Mouse (Mus musculus): ENCODE measurements around the gene Actrt2. TPM values are rescaled to one million over a fixed set of nuclear protein-coding genes. Genes with fewer than 3 reads are reported as not detected.

Actrt2 gene
- polyA plus RNA-seq, 1 experiment from 2014 or later: not detected

GRCm38 (mm10) chr4:154702186-154702585 lies 34.5 kb upstream of the Actrt2 start:
- H3K4me3 ChIP-seq: no peak overlapping the region
- peaks cover 27% of the 10 kb centered on the region; the same call in 1 of the 2 replicates for H3K27me3 ChIP-seq (replicated peaks)
- no peak overlapping the region for H3K4me2 ChIP-seq
- H3K27ac ChIP-seq (replicated peaks): no peak overlapping the region
- 45% methylated on average over 6 of the region's 6 CpGs for WGBS
- no peaks in the 10 kb centered on the region for H3K9me3 ChIP-seq
- ATAC-seq (ENCODE audit: extremely low read depth, insufficient number of reproducible peaks, low FRiP score, low TSS enrichment): no peak
- peaks cover 30% of the 10 kb centered on the region for H3K4me1 ChIP-seq
- no peak overlapping the region for H3K9ac ChIP-seq
- no peaks in the 10 kb centered on the region for H3K36me3 ChIP-seq

- Histone ChIP-seq H3K4me1 (peaks cover 40% of the 10 kb centered on the region), H3K9ac (0 out of 2 replicates have a peak overlapping the region, but pooled peaks have one; percentile 29), H3K4me2 (peak overlapping the region; percentile 29), H3K4me3 (no peak overlapping the region), H3K27me3 (replicated peaks) (peaks cover 17% of the 10 kb centered on the region; the same call in 1 of the 2 replicates), H3K27ac (replicated peaks) (peak overlapping the region; percentile 46; the same call in 1 of the 2 replicates), H3K9me3 (no peaks in the 10 kb centered on the region), H3K36me3 (no peaks in the 10 kb centered on the region)
- ATAC-seq (ENCODE audit: extremely low read depth, insufficient number of reproducible peaks, low FRiP score, low TSS enrichment): no peak; the same call in 1 of the 2 replicates
- 55% methylated on average over 13 of the region's 13 CpGs for WGBS
Measured at GRCm38 (mm10) chr4:154700921-154701412, 33.3 kb upstream of the Actrt2 start.

GRCm38 (mm10) chr4:154700436-154700835 lies 32.8 kb upstream of the Actrt2 start:
- H3K36me3 ChIP-seq: no peaks in the 10 kb centered on the region
- H3K27me3 ChIP-seq (replicated peaks): peaks cover 13% of the 10 kb centered on the region; the same call in 1 of the 2 replicates
- H3K4me3 ChIP-seq: no peak overlapping the region
- no peak for ATAC-seq (ENCODE audit: extremely low read depth, insufficient number of reproducible peaks, low FRiP score, low TSS enrichment)
- WGBS: 80% methylated on average over 6 of the region's 6 CpGs
- H3K4me1 ChIP-seq: peaks cover 41% of the 10 kb centered on the region
- H3K9ac ChIP-seq: no peak overlapping the region
- H3K4me2 ChIP-seq: no peak overlapping the region
- H3K9me3 ChIP-seq: no peaks in the 10 kb centered on the region
- H3K27ac ChIP-seq (replicated peaks): 0 out of 2 replicates have a peak overlapping the region, but pooled peaks have one; percentile 46

- 55% methylated on average over 8 of the region's 8 CpGs for WGBS
- peaks cover 9% of the 10 kb centered on the region; the same call in 1 of the 2 replicates for H3K27me3 ChIP-seq (replicated peaks)
Measured at GRCm38 (mm10) chr4:154699236-154699635, 31.6 kb upstream of the Actrt2 start.

GRCm38 (mm10) chr4:154698631-154699030 lies 31.0 kb upstream of the Actrt2 start:
- Histone ChIP-seq H3K9ac (no peak overlapping the region), H3K27ac (replicated peaks) (no peak overlapping the region), H3K27me3 (replicated peaks) (peaks cover 9% of the 10 kb centered on the region; the same call in 1 of the 2 replicates), H3K4me2 (no peak overlapping the region), H3K4me1 (peaks cover 41% of the 10 kb centered on the region), H3K9me3 (no peaks in the 10 kb centered on the region), H3K36me3 (no peaks in the 10 kb centered on the region), H3K4me3 (no peak overlapping the region)
- WGBS: 97% methylated on average over 1 of the region's 1 CpGs
- no peak for ATAC-seq (ENCODE audit: extremely low read depth, insufficient number of reproducible peaks, low FRiP score, low TSS enrichment)

More at GRCm38 (mm10) chr4:154699236-154699635, 31.6 kb upstream of the Actrt2 start:
- Histone ChIP-seq H3K4me2 (no peak overlapping the region), H3K9me3 (no peaks in the 10 kb centered on the region), H3K4me1 (peaks cover 41% of the 10 kb centered on the region), H3K9ac (no peak overlapping the region), H3K4me3 (no peak overlapping the region), H3K36me3 (no peaks in the 10 kb centered on the region), H3K27ac (replicated peaks) (no peak overlapping the region)
- no peak for ATAC-seq (ENCODE audit: extremely low read depth, insufficient number of reproducible peaks, low FRiP score, low TSS enrichment)

- H3K27ac ChIP-seq (replicated peaks): no peak overlapping the region
- H3K4me2 ChIP-seq: no peak overlapping the region
- H3K4me3 ChIP-seq: no peak overlapping the region
- H3K9ac ChIP-seq: no peak overlapping the region
- H3K4me1 ChIP-seq: peaks cover 41% of the 10 kb centered on the region
- ATAC-seq (ENCODE audit: extremely low read depth, insufficient number of reproducible peaks, low FRiP score, low TSS enrichment): no peak
- H3K27me3 ChIP-seq (replicated peaks): peaks cover 9% of the 10 kb centered on the region; the same call in 1 of the 2 replicates
- WGBS: 81% methylated on average over 16 of the region's 16 CpGs
- no peaks in the 10 kb centered on the region for H3K36me3 ChIP-seq
- H3K9me3 ChIP-seq: no peaks in the 10 kb centered on the region
Measured at GRCm38 (mm10) chr4:154698021-154698590, 30.4 kb upstream of the Actrt2 start.

- 75% methylated on average over 5 of the region's 5 CpGs for WGBS
- no peak for ATAC-seq (ENCODE audit: extremely low read depth, insufficient number of reproducible peaks, low FRiP score, low TSS enrichment)
Measured at GRCm38 (mm10) chr4:154697476-154697875, 29.8 kb upstream of the Actrt2 start.

GRCm38 (mm10) chr4:154696552-154696951 lies 28.9 kb upstream of the Actrt2 start:
- 66% methylated on average over 5 of the region's 5 CpGs for WGBS
- H3K36me3 ChIP-seq: no peaks in the 10 kb centered on the region
- H3K4me2 ChIP-seq: no peak overlapping the region
- no peak overlapping the region for H3K4me3 ChIP-seq
- peaks cover 6% of the 10 kb centered on the region; the same call in 1 of the 2 replicates for H3K27me3 ChIP-seq (replicated peaks)
- H3K9ac ChIP-seq: no peak overlapping the region
- H3K9me3 ChIP-seq: no peaks in the 10 kb centered on the region
- no peak for ATAC-seq (ENCODE audit: extremely low read depth, insufficient number of reproducible peaks, low FRiP score, low TSS enrichment)
- H3K4me1 ChIP-seq: peaks cover 39% of the 10 kb centered on the region
- H3K27ac ChIP-seq (replicated peaks): no peak overlapping the region

More at GRCm38 (mm10) chr4:154697476-154697875, 29.8 kb upstream of the Actrt2 start:
- no peaks in the 10 kb centered on the region for H3K36me3 ChIP-seq
- H3K27ac ChIP-seq (replicated peaks): no peak overlapping the region
- H3K27me3 ChIP-seq (replicated peaks): peaks cover 9% of the 10 kb centered on the region; the same call in 1 of the 2 replicates
- no peak overlapping the region for H3K4me2 ChIP-seq
- no peak overlapping the region for H3K4me3 ChIP-seq
- no peaks in the 10 kb centered on the region for H3K9me3 ChIP-seq
- peaks cover 41% of the 10 kb centered on the region for H3K4me1 ChIP-seq
- no peak overlapping the region for H3K9ac ChIP-seq

GRCm38 (mm10) chr4:154696146-154696545 lies 28.5 kb upstream of the Actrt2 start:
- no peak overlapping the region for H3K27ac ChIP-seq (replicated peaks)
- peaks cover 6% of the 10 kb centered on the region; the same call in 1 of the 2 replicates for H3K27me3 ChIP-seq (replicated peaks)
- 8% methylated on average over 4 of the region's 4 CpGs for WGBS
- no peaks in the 10 kb centered on the region for H3K36me3 ChIP-seq
- no peak overlapping the region for H3K9ac ChIP-seq
- H3K4me1 ChIP-seq: peaks cover 35% of the 10 kb centered on the region
- no peak for ATAC-seq (ENCODE audit: extremely low read depth, insufficient number of reproducible peaks, low FRiP score, low TSS enrichment)
- H3K9me3 ChIP-seq: no peaks in the 10 kb centered on the region
- H3K4me3 ChIP-seq: no peak overlapping the region
- no peak overlapping the region for H3K4me2 ChIP-seq

- no peak overlapping the region for H3K9ac ChIP-seq
- no peaks in the 10 kb centered on the region for H3K36me3 ChIP-seq
- H3K9me3 ChIP-seq: no peaks in the 10 kb centered on the region
- no peak overlapping the region for H3K4me3 ChIP-seq
- H3K27me3 ChIP-seq (replicated peaks): 0 out of 2 replicates have a peak, but pooled peaks cover 6% of the 10 kb centered on the region
- 80% methylated on average over 5 of the region's 5 CpGs for WGBS
- no peak overlapping the region for H3K4me2 ChIP-seq
- no peak overlapping the region for H3K27ac ChIP-seq (replicated peaks)
- peaks cover 22% of the 10 kb centered on the region for H3K4me1 ChIP-seq
- no peak for ATAC-seq (ENCODE audit: extremely low read depth, insufficient number of reproducible peaks, low FRiP score, low TSS enrichment)
Measured at GRCm38 (mm10) chr4:154694361-154694760, 26.7 kb upstream of the Actrt2 start.

GRCm38 (mm10) chr4:154693348-154694015 lies 25.8 kb upstream of the Actrt2 start:
- no peak overlapping the region for H3K4me3 ChIP-seq
- ATAC-seq (ENCODE audit: extremely low read depth, insufficient number of reproducible peaks, low FRiP score, low TSS enrichment): no peak
- no peaks in the 10 kb centered on the region for H3K9me3 ChIP-seq
- peaks cover 17% of the 10 kb centered on the region for H3K4me1 ChIP-seq
- no peak overlapping the region for H3K27ac ChIP-seq (replicated peaks)
- no peak overlapping the region for H3K9ac ChIP-seq
- H3K36me3 ChIP-seq: no peaks in the 10 kb centered on the region
- 73% methylated on average over 20 of the region's 20 CpGs for WGBS
- no peak overlapping the region for H3K4me2 ChIP-seq
- H3K27me3 ChIP-seq (replicated peaks): 0 out of 2 replicates have a peak, but pooled peaks cover 6% of the 10 kb centered on the region
